Mouse (Mus musculus): Measurements from ENCODE around the gene Cd22. TPM values are rescaled to one million over a fixed set of nuclear protein-coding genes. Genes with fewer than 3 reads are reported as not detected.

The Cd22 gene
- total and polyA plus RNA-seq, 3 experiments = 0.07 TPM; not detected in 2

DNA sequence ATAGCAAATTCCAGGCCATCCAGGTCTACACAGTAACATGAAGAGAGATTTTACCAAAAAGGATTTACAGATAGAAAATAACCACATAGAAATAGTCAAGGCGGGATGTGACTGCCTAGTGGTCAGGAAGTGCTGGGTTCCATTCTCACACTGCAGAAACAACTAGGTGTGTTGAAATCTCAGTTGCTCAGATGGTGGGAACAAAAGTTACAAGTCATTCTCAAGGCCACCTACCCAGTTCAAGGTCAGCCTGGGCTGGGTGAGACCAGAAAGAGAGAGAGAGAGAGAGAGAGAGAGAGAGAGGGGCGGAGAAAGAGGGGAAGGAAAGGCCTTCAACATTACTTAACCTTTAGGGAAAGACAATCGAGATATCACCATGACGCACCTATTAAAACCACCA lies 6.7 kb upstream of the Cd22 start:
- Histone ChIP-seq H3K4me3 (ENCODE audit: control insufficient read depth in 1 of 2, insufficient read depth in 1 of 2, low read depth in 2 of 2, low read length in 2 of 2) (no peak overlapping the region), H3K9me3 (replicated peaks; ENCODE audit: insufficient read depth, low read length) (no peaks in the 10 kb centered on the region), H3K27ac (ENCODE audit: control insufficient read depth, low read depth, low read length) (no peak overlapping the region), H3K79me2 (ENCODE audit: control insufficient read depth, insufficient read depth, low read length, poor library complexity) (no peaks in the 10 kb centered on the region), H3K36me3 (ENCODE audit: control insufficient read depth in 1 of 2, insufficient read depth in 2 of 2, low read length in 2 of 2) (no peaks in the 10 kb centered on the region), H3K9ac (ENCODE audit: control insufficient read depth, low read depth, low read length, poor library complexity, severe bottlenecking) (no peak overlapping the region), H3K27me3 (ENCODE audit: control insufficient read depth in 1 of 2, insufficient read depth in 2 of 2, low read length in 2 of 2) (peaks cover 2 to 3% of the 10 kb centered on the region in 2 experiments; a peak in 2 of 4 replicates), H3K4me1 (ENCODE audit: control insufficient read depth in 1 of 2, insufficient read depth in 2 of 2, low read length in 2 of 2) (no peaks in the 10 kb centered on the region)
- DNase-seq (ENCODE audit: low read depth, low spot score) = no peak
- no peak for TF ChIP-seq USF2 (IDR thresholded peaks at IDR 0.05; ENCODE audit: borderline replicate concordance in 1 of 2, insufficient read depth in 1 of 2, low read depth in 1 of 2, low read length in 2 of 2)
- no peak for TF ChIP-seq POLR2A (IDR thresholded peaks at IDR 0.05; ENCODE audit: control insufficient read depth in 1 of 2, insufficient read depth in 1 of 2, low read depth in 1 of 2, low read length in 2 of 2, poor library complexity in 1 of 2)
- no peak for TF ChIP-seq TBP (IDR thresholded peaks at IDR 0.05; ENCODE audit: low read depth, low read length)
- TF ChIP-seq CHD1 (IDR thresholded peaks at IDR 0.05; ENCODE audit: low read depth, low read length) = no peak
- TF ChIP-seq TAL1 (IDR thresholded peaks at IDR 0.05; ENCODE audit: low read length) = no peak

DNA sequence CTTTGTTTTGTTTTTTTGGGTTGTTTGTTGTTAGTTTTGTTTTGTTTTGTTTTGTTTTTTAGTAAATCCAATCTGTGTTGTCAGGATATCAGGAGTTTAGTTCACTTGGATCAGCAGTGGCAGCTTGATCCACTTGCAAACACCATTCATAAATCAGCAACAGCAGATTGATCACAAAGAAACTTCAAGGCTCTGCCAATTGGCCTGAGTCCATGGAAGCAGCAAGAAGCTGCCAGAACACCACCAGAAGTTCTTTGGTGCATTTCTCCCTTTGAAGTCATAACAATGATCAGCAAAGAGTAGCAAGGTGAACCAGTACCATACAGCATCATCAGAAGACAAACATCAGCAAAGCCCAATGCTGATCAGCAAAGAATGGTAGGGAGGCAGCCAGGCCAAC lies 3.9 kb upstream of the Cd22 start:
- Histone ChIP-seq H3K27ac (ENCODE audit: control insufficient read depth, low read depth, low read length) (no peak overlapping the region), H3K4me1 (ENCODE audit: control insufficient read depth in 1 of 2, insufficient read depth in 2 of 2, low read length in 2 of 2) (no peaks in the 10 kb centered on the region)
- TF ChIP-seq ELF1 (IDR thresholded peaks at IDR 0.05; ENCODE audit: low read depth, low read length) = no peak
- TF ChIP-seq MAX (IDR thresholded peaks at IDR 0.05; ENCODE audit: low read length) = no peak
- TF ChIP-seq RCOR1 (IDR thresholded peaks at IDR 0.05; ENCODE audit: low read depth, low read length) = no peak
- no peak for TF ChIP-seq TCF12 (IDR thresholded peaks at IDR 0.05; ENCODE audit: low read depth, low read length)

DNA sequence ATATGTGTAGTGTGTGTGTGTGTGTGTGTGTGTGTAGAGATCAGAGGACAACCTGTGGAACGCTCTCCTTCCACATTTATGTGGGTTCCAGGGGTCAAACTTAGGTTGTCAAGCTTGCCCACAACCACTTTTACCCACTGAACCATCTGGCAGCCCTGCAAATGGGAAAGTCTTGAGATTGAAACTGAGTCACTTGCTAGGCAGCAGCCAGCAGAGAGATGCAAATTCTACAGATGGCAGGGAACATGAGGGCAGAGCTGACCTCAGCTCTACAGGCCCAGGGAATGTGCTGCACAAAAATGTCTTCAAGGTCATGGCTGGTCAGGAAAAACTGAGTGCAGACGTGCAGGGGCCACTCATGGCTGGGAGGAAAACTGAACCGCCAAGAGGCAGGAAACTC lies 1.2 kb upstream of the Cd22 start:
- H3K4me1 ChIP-seq (ENCODE audit: control insufficient read depth in 1 of 2, insufficient read depth in 2 of 2, low read length in 2 of 2) = no peaks in the 10 kb centered on the region
- H3K4me3 ChIP-seq (ENCODE audit: control insufficient read depth in 1 of 2, insufficient read depth in 1 of 2, low read depth in 2 of 2, low read length in 2 of 2) = no peak overlapping the region
- H3K79me2 ChIP-seq (ENCODE audit: control insufficient read depth, insufficient read depth, low read length, poor library complexity) = no peaks in the 10 kb centered on the region

More for the DNA sequence above, 3.9 kb upstream of the Cd22 start:
- Histone ChIP-seq H3K9me3 (replicated peaks; ENCODE audit: insufficient read depth, low read length) (no peaks in the 10 kb centered on the region), H3K9ac (ENCODE audit: control insufficient read depth, low read depth, low read length, poor library complexity, severe bottlenecking) (no peak overlapping the region), H3K36me3 (ENCODE audit: control insufficient read depth in 1 of 2, insufficient read depth in 2 of 2, low read length in 2 of 2) (no peaks in the 10 kb centered on the region), H3K79me2 (ENCODE audit: control insufficient read depth, insufficient read depth, low read length, poor library complexity) (no peaks in the 10 kb centered on the region), H3K27me3 (ENCODE audit: control insufficient read depth in 1 of 2, insufficient read depth in 2 of 2, low read length in 2 of 2) (peaks cover 0 to 3% of the 10 kb centered on the region in 2 experiments; a peak in 2 of 4 replicates), H3K4me3 (ENCODE audit: control insufficient read depth in 1 of 2, insufficient read depth in 1 of 2, low read depth in 2 of 2, low read length in 2 of 2) (no peak overlapping the region)
- no peak for DNase-seq (ENCODE audit: low read depth, low spot score)

More for the DNA sequence above, 1.2 kb upstream of the Cd22 start:
- TF ChIP-seq RAD21 (IDR thresholded peaks at IDR 0.05; ENCODE audit: low read depth, low read length) (no peak), UBTF (IDR thresholded peaks at IDR 0.05; ENCODE audit: borderline replicate concordance, insufficient read depth, low read depth, low read length) (no peak), EP300 (IDR thresholded peaks at IDR 0.05; ENCODE audit: low read depth in 1 of 2, low read length in 2 of 2) (no peak), ETS1 (IDR thresholded peaks at IDR 0.05; ENCODE audit: low read depth, low read length) (no peak), POLR2AphosphoS5 (IDR thresholded peaks at IDR 0.05; ENCODE audit: borderline replicate concordance, low read depth, low read length) (no peak), TAL1 (IDR thresholded peaks at IDR 0.05; ENCODE audit: low read length) (no peak), USF2 (IDR thresholded peaks at IDR 0.05; ENCODE audit: borderline replicate concordance in 1 of 2, insufficient read depth in 1 of 2, low read depth in 1 of 2, low read length in 2 of 2) (no peak), MYC (IDR thresholded peaks at IDR 0.05; ENCODE audit: low read depth, low read length) (no peak), RCOR1 (IDR thresholded peaks at IDR 0.05; ENCODE audit: low read depth, low read length) (no peak), USF1 (IDR thresholded peaks at IDR 0.05; ENCODE audit: low read depth, low read length) (no peak), MXI1 (IDR thresholded peaks at IDR 0.05; ENCODE audit: low read depth, low read length) (no peak), NRF1 (IDR thresholded peaks at IDR 0.05; ENCODE audit: insufficient read depth, low read depth, low read length, poor library complexity, severe bottlenecking) (no peak), ZC3H11A (IDR thresholded peaks at IDR 0.05; ENCODE audit: low read depth, low read length) (no peak), MAFK (IDR thresholded peaks at IDR 0.05; ENCODE audit: borderline replicate concordance, low read depth, low read length) (no peak), CHD2 (IDR thresholded peaks at IDR 0.05; ENCODE audit: low read length) (no peak)
- DNase-seq (ENCODE audit: low read depth, low spot score) = no peak
- H3K9ac ChIP-seq (ENCODE audit: control insufficient read depth, low read depth, low read length, poor library complexity, severe bottlenecking) = no peak overlapping the region
- no peaks in the 10 kb centered on the region for H3K36me3 ChIP-seq (ENCODE audit: control insufficient read depth in 1 of 2, insufficient read depth in 2 of 2, low read length in 2 of 2)
- H3K27ac ChIP-seq (ENCODE audit: control insufficient read depth, low read depth, low read length) = no peak overlapping the region
- H3K27me3 ChIP-seq (ENCODE audit: control insufficient read depth in 1 of 2, insufficient read depth in 2 of 2, low read length in 2 of 2) = peaks cover 0 to 3% of the 10 kb centered on the region in 2 experiments; a peak in 2 of 4 replicates
- no peaks in the 10 kb centered on the region for H3K9me3 ChIP-seq (replicated peaks; ENCODE audit: insufficient read depth, low read length)

Data from MEL (cell line).